Mouse (Mus musculus): ENCODE results near the gene Cald1.

Gene Cald1

DNA sequence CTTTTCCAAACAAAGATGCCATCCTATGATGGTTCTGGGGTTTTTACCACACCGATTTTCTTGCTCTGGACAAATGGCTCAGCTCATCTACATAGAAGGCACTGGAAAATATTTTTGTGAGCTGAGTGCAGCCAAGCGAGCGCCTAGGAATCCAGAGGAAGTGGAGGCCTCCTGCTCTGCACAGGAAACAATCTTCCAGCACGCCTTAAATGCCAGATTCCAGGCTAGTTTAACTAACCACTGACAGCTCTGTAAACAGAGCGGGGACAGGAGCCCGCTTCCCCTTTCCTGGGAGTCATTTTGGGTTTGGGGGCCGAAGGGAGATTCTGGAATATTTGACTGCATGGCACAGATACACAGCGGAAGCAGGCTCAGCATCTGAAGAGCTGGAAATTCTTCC, 86.6 kb downstream of the Cald1 start:
- Histone ChIP-seq H3K4me3 (replicated peaks; ENCODE audit: low read length) (no peak overlapping the region), H3K9me3 (ENCODE audit: low read length) (no peaks in the 10 kb centered on the region), H3K36me3 (ENCODE audit: insufficient read depth, low read length) (no peaks in the 10 kb centered on the region), H3K4me1 (replicated peaks; ENCODE audit: low read depth, low read length) (no peaks in the 10 kb centered on the region), H3K27me3 (ENCODE audit: insufficient read depth, low read length) (no peaks in the 10 kb centered on the region)
- TF ChIP-seq CTCF (conservative IDR thresholded peaks at IDR 0.05; ENCODE audit: low read length) (no peak), NANOG (IDR thresholded peaks at IDR 0.05; ENCODE audit: borderline replicate concordance, low read length) (no peak), POU5F1 (IDR thresholded peaks at IDR 0.05; ENCODE audit: borderline replicate concordance, low read length) (no peak)

DNA sequence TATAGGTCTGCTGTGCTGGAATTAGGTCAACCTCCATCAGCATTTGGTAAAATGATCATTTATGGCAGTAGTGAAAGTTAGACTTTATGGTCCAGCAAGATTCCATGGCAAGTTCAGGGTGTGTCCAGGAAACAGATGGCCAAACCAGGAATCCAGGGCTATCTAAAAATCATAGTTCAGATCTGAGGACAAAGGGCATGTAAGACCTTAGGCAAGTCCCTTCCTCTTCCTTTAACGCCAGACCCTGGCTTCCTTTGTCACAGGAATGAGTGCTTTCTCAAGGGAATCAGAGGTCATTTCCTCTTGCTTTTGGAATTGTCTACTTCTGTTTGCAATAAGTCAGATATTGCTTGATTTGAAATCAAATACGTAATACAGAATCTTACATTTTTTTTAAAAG, 90.7 kb downstream of the Cald1 start:
- no peaks in the 10 kb centered on the region for H3K9me3 ChIP-seq (ENCODE audit: low read length)
- no peak for TF ChIP-seq CTCF (conservative IDR thresholded peaks at IDR 0.05; ENCODE audit: low read length)
- no peak for TF ChIP-seq NANOG (IDR thresholded peaks at IDR 0.05; ENCODE audit: borderline replicate concordance, low read length)
- TF ChIP-seq POU5F1 (IDR thresholded peaks at IDR 0.05; ENCODE audit: borderline replicate concordance, low read length): no peak
- H3K27me3 ChIP-seq (ENCODE audit: insufficient read depth, low read length): no peaks in the 10 kb centered on the region
- no peaks in the 10 kb centered on the region for H3K4me1 ChIP-seq (replicated peaks; ENCODE audit: low read depth, low read length)
- H3K4me3 ChIP-seq (replicated peaks; ENCODE audit: low read length): no peak overlapping the region
- H3K36me3 ChIP-seq (ENCODE audit: insufficient read depth, low read length): no peaks in the 10 kb centered on the region

DNA sequence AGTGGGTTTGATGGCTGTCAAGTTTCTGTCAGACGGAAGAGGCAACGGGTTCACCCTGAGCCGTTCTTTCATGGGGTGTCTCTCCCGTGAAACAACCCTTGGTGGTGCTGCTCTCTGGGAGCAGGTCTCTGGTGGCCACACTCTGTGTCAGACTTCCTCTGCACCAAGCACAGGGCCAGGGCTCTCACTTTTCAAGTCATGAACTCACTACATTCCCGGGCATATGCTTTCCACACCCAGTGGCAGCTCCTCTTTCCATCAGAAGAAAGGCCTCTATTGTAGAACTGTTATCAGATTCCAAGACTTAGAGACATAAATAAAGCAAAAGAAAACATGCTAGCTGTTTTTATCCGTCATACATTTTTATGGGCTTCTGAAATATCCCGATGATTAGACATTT, 93.1 kb downstream of the Cald1 start:
- no peaks in the 10 kb centered on the region for H3K4me1 ChIP-seq (replicated peaks; ENCODE audit: low read depth, low read length)
- H3K27me3 ChIP-seq (ENCODE audit: insufficient read depth, low read length): 0 out of 2 replicates have a peak, but pooled peaks cover under 1% of the 10 kb centered on the region
- no peak for TF ChIP-seq NANOG (IDR thresholded peaks at IDR 0.05; ENCODE audit: borderline replicate concordance, low read length)
- TF ChIP-seq CTCF (conservative IDR thresholded peaks at IDR 0.05; ENCODE audit: low read length): no peak
- TF ChIP-seq POU5F1 (IDR thresholded peaks at IDR 0.05; ENCODE audit: borderline replicate concordance, low read length): no peak
- no peaks in the 10 kb centered on the region for H3K36me3 ChIP-seq (ENCODE audit: insufficient read depth, low read length)
- H3K9me3 ChIP-seq (ENCODE audit: low read length): no peaks in the 10 kb centered on the region
- no peak overlapping the region for H3K4me3 ChIP-seq (replicated peaks; ENCODE audit: low read length)

DNA sequence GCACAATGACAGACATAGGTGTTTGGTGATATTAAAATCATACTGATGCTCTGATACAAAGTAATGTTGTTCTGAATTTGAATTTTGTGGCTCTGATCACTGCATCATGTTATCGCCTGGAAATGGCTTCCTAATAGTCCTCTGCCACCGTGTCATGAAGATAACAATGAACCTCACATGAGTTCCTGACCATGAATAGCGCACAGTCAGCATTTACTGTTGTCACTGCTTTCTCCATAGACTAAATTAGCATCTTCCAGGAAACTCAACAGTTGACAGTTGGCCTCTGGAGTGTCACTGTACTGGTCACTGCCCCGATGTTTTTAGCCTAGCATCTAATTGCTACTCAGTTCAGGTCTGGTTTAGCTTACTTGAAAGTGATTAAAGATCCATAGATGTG, 95.8 kb downstream of the Cald1 start:
- Histone ChIP-seq H3K9me3 (ENCODE audit: low read length) (no peaks in the 10 kb centered on the region), H3K4me1 (replicated peaks; ENCODE audit: low read depth, low read length) (no peaks in the 10 kb centered on the region), H3K4me3 (replicated peaks; ENCODE audit: low read length) (no peak overlapping the region), H3K36me3 (ENCODE audit: insufficient read depth, low read length) (no peaks in the 10 kb centered on the region), H3K27me3 (ENCODE audit: insufficient read depth, low read length) (peaks cover 5% of the 10 kb centered on the region; the same call in 1 of the 2 replicates)
- TF ChIP-seq NANOG (IDR thresholded peaks at IDR 0.05; ENCODE audit: borderline replicate concordance, low read length) (no peak), CTCF (conservative IDR thresholded peaks at IDR 0.05; ENCODE audit: low read length) (no peak), POU5F1 (IDR thresholded peaks at IDR 0.05; ENCODE audit: borderline replicate concordance, low read length) (no peak)

DNA sequence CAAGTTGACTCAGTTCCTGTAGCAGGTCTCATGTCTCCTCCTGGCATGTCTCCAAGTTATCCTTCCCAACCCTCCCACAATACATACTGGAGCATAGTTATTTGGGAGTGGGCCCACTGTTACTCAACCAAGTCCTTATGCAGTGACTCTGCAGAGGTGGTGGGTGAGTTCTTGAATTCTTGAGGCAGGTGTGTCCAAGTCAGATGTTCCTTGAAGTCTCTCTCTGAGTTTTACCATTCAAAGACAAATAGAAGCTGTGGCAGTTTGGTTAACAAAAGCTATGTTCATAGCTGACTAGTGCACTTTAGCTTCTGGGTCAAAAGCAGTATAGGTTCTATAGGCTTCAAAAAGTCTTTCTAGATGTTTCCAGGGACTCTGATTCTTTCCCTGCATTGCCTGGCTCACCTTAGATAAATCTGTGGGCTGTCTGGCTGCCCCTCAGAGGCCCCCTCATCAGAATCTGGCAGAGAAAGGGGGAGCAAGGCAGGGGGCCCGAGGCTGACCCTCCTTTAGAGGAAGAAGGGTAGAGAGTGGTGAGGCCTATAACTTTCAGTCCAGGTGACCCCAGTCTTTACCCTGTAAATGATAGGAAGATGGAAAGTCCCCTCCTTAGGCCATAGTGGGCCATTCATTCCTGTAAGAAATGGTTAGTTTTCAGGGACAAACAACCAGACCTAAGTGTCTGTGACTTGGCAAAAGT, 105.3 kb downstream of the Cald1 start:
- Histone ChIP-seq H3K4me1 (replicated peaks; ENCODE audit: low read depth, low read length) (peaks cover 3% of the 10 kb centered on the region), H3K27me3 (ENCODE audit: insufficient read depth, low read length) (peaks cover 9% of the 10 kb centered on the region; the same call in 1 of the 2 replicates), H3K4me3 (replicated peaks; ENCODE audit: low read length) (no peak overlapping the region), H3K36me3 (ENCODE audit: insufficient read depth, low read length) (no peaks in the 10 kb centered on the region), H3K9me3 (ENCODE audit: low read length) (peaks cover 33% of the 10 kb centered on the region)
- TF ChIP-seq CTCF (conservative IDR thresholded peaks at IDR 0.05; ENCODE audit: low read length) (no peak), POU5F1 (IDR thresholded peaks at IDR 0.05; ENCODE audit: borderline replicate concordance, low read length) (no peak), NANOG (IDR thresholded peaks at IDR 0.05; ENCODE audit: borderline replicate concordance, low read length) (no peak)

GRCm38 (mm10) chr6:34707521-34707920, 109.2 kb downstream of the Cald1 start:
- no peaks in the 10 kb centered on the region for H3K36me3 ChIP-seq (ENCODE audit: insufficient read depth, low read length)
- H3K27me3 ChIP-seq (ENCODE audit: insufficient read depth, low read length): peaks cover 10% of the 10 kb centered on the region; the same call in 1 of the 2 replicates
- TF ChIP-seq NANOG (IDR thresholded peaks at IDR 0.05; ENCODE audit: borderline replicate concordance, low read length): no peak
- no peak for TF ChIP-seq CTCF (conservative IDR thresholded peaks at IDR 0.05; ENCODE audit: low read length)
- TF ChIP-seq POU5F1 (IDR thresholded peaks at IDR 0.05; ENCODE audit: borderline replicate concordance, low read length): no peak
- no peak overlapping the region for H3K4me3 ChIP-seq (replicated peaks; ENCODE audit: low read length)
- peaks cover 24% of the 10 kb centered on the region for H3K4me1 ChIP-seq (replicated peaks; ENCODE audit: low read depth, low read length)
- H3K9me3 ChIP-seq (ENCODE audit: low read length): peaks cover 33% of the 10 kb centered on the region

DNA sequence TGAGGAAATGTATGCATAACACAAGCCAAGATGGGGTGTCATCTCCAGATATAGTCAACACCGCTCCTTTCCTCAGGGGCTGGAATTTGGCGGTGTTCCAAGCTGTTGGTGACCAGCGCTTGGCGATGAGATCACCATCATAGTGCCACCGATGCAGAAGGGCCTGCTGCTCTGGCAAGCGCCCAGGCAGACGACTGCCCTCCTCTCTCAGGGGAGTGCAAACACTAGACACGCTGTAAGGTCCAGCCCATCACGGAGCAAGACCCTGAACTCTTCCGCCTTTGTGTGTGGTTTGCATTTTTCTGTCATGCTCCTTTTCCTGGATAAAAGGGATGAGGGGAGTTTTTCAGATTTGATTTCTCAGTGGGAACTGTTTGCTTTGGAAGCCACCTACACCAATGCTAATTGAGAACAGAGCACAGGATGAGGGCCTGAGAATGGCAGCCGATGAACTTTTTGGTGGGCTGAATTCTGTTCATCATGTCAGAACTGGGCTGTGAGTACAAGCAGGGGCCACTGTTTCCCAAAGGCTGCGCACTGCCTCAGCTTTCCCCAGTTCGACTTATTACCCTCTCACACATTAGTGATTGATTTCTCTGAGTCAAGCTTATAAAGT, 110.5 kb downstream of the Cald1 start:
- peak overlapping the region; percentile 80 for H3K4me3 ChIP-seq (replicated peaks; ENCODE audit: low read length)
- H3K27me3 ChIP-seq (ENCODE audit: insufficient read depth, low read length): peaks cover 10% of the 10 kb centered on the region; the same call in 1 of the 2 replicates
- no peaks in the 10 kb centered on the region for H3K36me3 ChIP-seq (ENCODE audit: insufficient read depth, low read length)
- TF ChIP-seq POU5F1 (IDR thresholded peaks at IDR 0.05; ENCODE audit: borderline replicate concordance, low read length) (no peak), CTCF (conservative IDR thresholded peaks at IDR 0.05; ENCODE audit: low read length) (no peak), NANOG (IDR thresholded peaks at IDR 0.05; ENCODE audit: borderline replicate concordance, low read length) (no peak)
- H3K9me3 ChIP-seq (ENCODE audit: low read length): peaks cover 21% of the 10 kb centered on the region
- peaks cover 24% of the 10 kb centered on the region for H3K4me1 ChIP-seq (replicated peaks; ENCODE audit: low read depth, low read length)

GRCm38 (mm10) chr6:34709289-34709688, 111.0 kb downstream of the Cald1 start:
- Histone ChIP-seq H3K4me1 (replicated peaks; ENCODE audit: low read depth, low read length) (peaks cover 24% of the 10 kb centered on the region), H3K27me3 (ENCODE audit: insufficient read depth, low read length) (peaks cover 10% of the 10 kb centered on the region; the same call in 1 of the 2 replicates), H3K36me3 (ENCODE audit: insufficient read depth, low read length) (no peaks in the 10 kb centered on the region), H3K9me3 (ENCODE audit: low read length) (peaks cover 16% of the 10 kb centered on the region), H3K4me3 (replicated peaks; ENCODE audit: low read length) (peak overlapping the region; percentile 80)
- TF ChIP-seq CTCF (conservative IDR thresholded peaks at IDR 0.05; ENCODE audit: low read length): no peak
